Mouse (Mus musculus): ENCODE results near the gene Serpina1b.

DNA sequence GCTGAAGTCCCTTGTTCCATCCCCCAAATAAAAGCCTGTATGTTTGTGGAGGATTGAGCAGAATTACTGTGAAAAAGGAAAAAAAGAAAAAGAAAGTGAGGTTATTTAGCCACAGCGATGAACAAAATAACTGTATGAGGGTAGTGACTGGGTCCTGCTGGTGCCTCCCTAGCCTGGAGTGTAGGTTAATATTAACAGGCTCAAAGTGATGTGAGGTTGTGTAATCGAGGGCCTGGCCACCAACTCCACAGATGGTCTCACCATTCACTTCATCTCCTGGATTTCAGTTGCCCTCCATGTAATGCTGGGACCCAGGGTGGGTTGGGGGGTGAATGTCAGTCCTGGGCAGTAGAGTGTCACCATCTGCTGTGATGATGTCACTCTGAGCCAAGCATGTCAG is 148.4 kb downstream of the Serpina1b start:
- TF ChIP-seq CHD2 (IDR thresholded peaks at IDR 0.05; ENCODE audit: low read depth, low read length), result no peak
- no peak for TF ChIP-seq MAFK (IDR thresholded peaks at IDR 0.05; ENCODE audit: insufficient read depth, low read depth, low read length)
- TF ChIP-seq ZNF384 (IDR thresholded peaks at IDR 0.05; ENCODE audit: low read depth, low read length), result no peak
